Mouse (Mus musculus) heart, postnatal 0 days (tissue): Measurements from ENCODE around the gene Pnpla1. TPM values are rescaled to one million over a fixed set of nuclear protein-coding genes. Genes with fewer than 3 reads are reported as not detected.
"Not testable (repeated sequence)": the region's sequence is repeated elsewhere in the genome, so short reads cannot be mapped to it uniquely, and the experiment has no call there.

Experiments
- ATAC-seq: fragments of 200-750 bp; cut with Nextera tagmentation; 2 replicates; pipeline ENCODE4 v1.8.0; 2017; ENCODE audit warnings: low read depth, moderate number of reproducible peaks, moderate library complexity; ENCODE audit not compliant: insufficient read depth
- DNase-seq: peaks from one replicate; pipeline ENCODE4 v3.0.0-alpha.2; 2016; ENCODE audit warnings: low spot score
- H3K27ac ChIP-seq: fragments of 300-500 bp; sonication (generic); 2 replicates; pipeline ENCODE4 v1.5.1; 2014; ENCODE audit warnings: low read depth, mild to moderate bottlenecking
- H3K27me3 ChIP-seq: fragments of 300-500 bp; sonication (generic); 2 replicates; pipeline ENCODE4 v1.6.1; 2014; ENCODE audit warnings: low read length, mixed read lengths; ENCODE audit not compliant: control insufficient read depth, insufficient read depth
- H3K36me3 ChIP-seq: fragments of 300-500 bp; sonication (generic); replicated peaks from 2 replicates; pipeline ENCODE4 v1.6.1; 2014; ENCODE audit warnings: low read length, mixed read lengths; ENCODE audit not compliant: control insufficient read depth, insufficient read depth
- H3K4me1 ChIP-seq: fragments of 300-500 bp; sonication (generic); 2 replicates; pipeline ENCODE4 v1.6.1; 2014; ENCODE audit warnings: antibody characterized with exemption; ENCODE audit not compliant: control insufficient read depth, insufficient read depth
- H3K4me2 ChIP-seq: fragments of 300-500 bp; sonication (generic); 2 replicates; pipeline ENCODE4 v1.6.1; 2014; ENCODE audit warnings: low read depth, mild to moderate bottlenecking, low read length, moderate library complexity
- H3K4me3 ChIP-seq: fragments of 300-500 bp; sonication (generic); 2 replicates; pipeline ENCODE4 v1.5.1; 2014; ENCODE audit warnings: low read depth, low read length
- H3K9ac ChIP-seq: fragments of 300-500 bp; sonication (generic); replicated peaks from 2 replicates; pipeline ENCODE4 v1.6.1; 2014; ENCODE audit warnings: low read depth, low read length, mixed read lengths
- H3K9me3 ChIP-seq: fragments of 300-500 bp; sonication (generic); replicated peaks from 2 replicates; pipeline ENCODE4 v1.6.1; 2016; ENCODE audit warnings: low read length; ENCODE audit not compliant: control insufficient read depth
- CTCF ChIP-seq: IDR thresholded peaks from 2 replicates; pipeline ENCODE4 v1.5.1; 2016; ENCODE audit warnings: antibody characterized with exemption, control low read depth, low read depth
- EP300 ChIP-seq: IDR thresholded peaks from 2 replicates; pipeline ENCODE4 v1.6.1; 2016; ENCODE audit warnings: antibody characterized with exemption, low read depth
- WGBS: fragments of 180-500 bp; shearing (Covaris S2); extraction: QIAGEN DNeasy Blood & Tissue Kit; methylation state at CpG from one replicate; pipeline ENCODE4 v1.1.7; 2014; 5-methylcytosine and 5-hydroxymethylcytosine counted together
- polyA plus RNA-seq: library from polyadenylated mRNA; unstranded; fragments of >200 nt; fragmentation: Nextera tagmentation; extraction: Ambion mirVana; gene quantifications from 2 replicates; pipeline ENCODE4 v1.2.1, GENCODE M21; 2015
- total RNA-seq: library from RNA; depleted of rRNA; stranded (reverse); fragments of >200 nt; gene quantifications from 2 replicates; pipeline ENCODE4 v1.2.3, GENCODE M21; 2014; ENCODE audit warnings: low replicate concordance

Pnpla1 gene
- total and polyA plus RNA-seq, 2 experiments from 2014 or later: 0.04 TPM; not detected in 1

- no peak for TF ChIP-seq EP300
- TF ChIP-seq CTCF: no peak
- DNase-seq (no peak), ATAC-seq (no peak)
- WGBS: 76% methylated on average over 8 of the region's 8 CpGs
- Histone ChIP-seq H3K9me3 (no peaks in the 10 kb centered on the region), H3K27me3 (no peaks in the 10 kb centered on the region), H3K9ac (no peak overlapping the region), H3K4me2 (no peak overlapping the region), H3K36me3 (peaks cover 67% of the 10 kb centered on the region), H3K27ac (no peak overlapping the region), H3K4me1 (no peaks in the 10 kb centered on the region), H3K4me3 (no peak overlapping the region)
These were observed 27.1 kb upstream of the Pnpla1 start for GRCm38 (mm10) chr17:28831065-28831464.

GRCm38 (mm10) chr17:28832040-28832439, 26.2 kb upstream of the Pnpla1 start:
- Histone ChIP-seq H3K27me3 (no peaks in the 10 kb centered on the region), H3K4me3 (no peak overlapping the region), H3K36me3 (peaks cover 66% of the 10 kb centered on the region), H3K4me1 (no peaks in the 10 kb centered on the region), H3K4me2 (no peak overlapping the region), H3K27ac (no peak overlapping the region), H3K9me3 (no peaks in the 10 kb centered on the region), H3K9ac (no peak overlapping the region)
- 0 out of 2 replicates have a peak, but pooled peaks have one; percentile 7 for TF ChIP-seq CTCF
- no peak for TF ChIP-seq EP300
- WGBS: 74% methylated on average over 9 of the region's 9 CpGs
- DNase-seq (no peak), ATAC-seq (no peak)

GRCm38 (mm10) chr17:28832875-28833274, 25.3 kb upstream of the Pnpla1 start:
- Histone ChIP-seq H3K4me1 (no peaks in the 10 kb centered on the region), H3K4me2 (no peak overlapping the region), H3K9ac (no peak overlapping the region), H3K36me3 (peaks cover 66% of the 10 kb centered on the region), H3K27ac (no peak overlapping the region), H3K27me3 (no peaks in the 10 kb centered on the region), H3K4me3 (no peak overlapping the region), H3K9me3 (no peaks in the 10 kb centered on the region)
- no peak for TF ChIP-seq EP300
- TF ChIP-seq CTCF: no peak
- DNase-seq (no peak), ATAC-seq (no peak)
- 70% methylated on average over 3 of the region's 3 CpGs for WGBS

- no peaks in the 10 kb centered on the region for H3K9me3 ChIP-seq
- ATAC-seq (no peak), DNase-seq (no peak)
- H3K9ac ChIP-seq: no peak overlapping the region
- H3K27me3 ChIP-seq: no peaks in the 10 kb centered on the region
- TF ChIP-seq EP300 (no peak), CTCF (no peak)
- no peak overlapping the region for H3K27ac ChIP-seq
- H3K4me3 ChIP-seq: no peak overlapping the region
- WGBS: 56% methylated on average over 10 of the region's 10 CpGs
- no peak overlapping the region for H3K4me2 ChIP-seq
- no peaks in the 10 kb centered on the region for H3K4me1 ChIP-seq
- peaks cover 64% of the 10 kb centered on the region for H3K36me3 ChIP-seq
These were observed 23.5 kb upstream of the Pnpla1 start for GRCm38 (mm10) chr17:28834676-28835075.

- TF ChIP-seq EP300 (no peak), CTCF (no peak)
- Histone ChIP-seq H3K9ac (no peak overlapping the region), H3K36me3 (peaks cover 41% of the 10 kb centered on the region), H3K27ac (no peak overlapping the region), H3K4me2 (no peak overlapping the region), H3K9me3 (no peaks in the 10 kb centered on the region; the same call in 1 of the 2 replicates), H3K4me3 (no peak overlapping the region), H3K27me3 (no peaks in the 10 kb centered on the region), H3K4me1 (no peaks in the 10 kb centered on the region)
- ATAC-seq (no peak), DNase-seq (no peak)
- 83% methylated on average over 7 of the region's 7 CpGs for WGBS
These were observed 20.4 kb upstream of the Pnpla1 start for GRCm38 (mm10) chr17:28837840-28838239.

GRCm38 (mm10) chr17:28841947-28842346, 16.3 kb upstream of the Pnpla1 start:
- WGBS: 96% methylated on average over 4 of the region's 4 CpGs

More at GRCm38 (mm10) chr17:28841947-28842346, 16.3 kb upstream of the Pnpla1 start:
- H3K36me3 ChIP-seq: peaks cover 25% of the 10 kb centered on the region
- not testable (repeated sequence) for H3K27me3 ChIP-seq, H3K4me2 ChIP-seq, DNase-seq, ATAC-seq, H3K4me3 ChIP-seq, H3K9ac ChIP-seq, H3K9me3 ChIP-seq, H3K27ac ChIP-seq, H3K4me1 ChIP-seq
